Mouse (Mus musculus) liver, embryonic 15.5 days (tissue): ENCODE measurements around the gene Mgmt. TPM values are rescaled to one million over a fixed set of nuclear protein-coding genes. Genes with fewer than 3 reads are reported as not detected.

Source experiments
- ATAC-seq: fragments of 200-750 bp; cut with Nextera tagmentation; 2 replicates; pipeline ENCODE4 v1.8.0; 2017; ENCODE audit warnings: moderate number of reproducible peaks, mild to moderate bottlenecking, moderate library complexity; ENCODE audit not compliant: insufficient read depth
- H3K27ac ChIP-seq: fragments of 300-500 bp; sonication (generic); replicated peaks from 2 replicates; pipeline ENCODE4 v1.5.1; 2015; ENCODE audit warnings: mild to moderate bottlenecking, inconsistent platforms
- H3K27me3 ChIP-seq: fragments of 300-500 bp; sonication (generic); 2 replicates; pipeline ENCODE4 v1.6.1; 2015; ENCODE audit warnings: mild to moderate bottlenecking, inconsistent platforms
- H3K36me3 ChIP-seq: fragments of 300-500 bp; sonication (generic); replicated peaks from 2 replicates; pipeline ENCODE4 v1.6.1; 2015; ENCODE audit warnings: moderate library complexity, mild to moderate bottlenecking, inconsistent platforms
- H3K4me1 ChIP-seq: fragments of 300-500 bp; sonication (generic); replicated peaks from 2 replicates; pipeline ENCODE4 v1.6.1; 2015; ENCODE audit warnings: inconsistent platforms
- H3K4me2 ChIP-seq: fragments of 300-500 bp; sonication (generic); 2 replicates; pipeline ENCODE4 v1.6.1; 2015; ENCODE audit warnings: moderate library complexity, mild to moderate bottlenecking, inconsistent platforms
- H3K4me3 ChIP-seq: fragments of 300-500 bp; sonication (generic); replicated peaks from 2 replicates; pipeline ENCODE4 v1.5.1; 2015; ENCODE audit warnings: mild to moderate bottlenecking, inconsistent platforms
- H3K9ac ChIP-seq: fragments of 300-500 bp; sonication (generic); 2 replicates; pipeline ENCODE4 v1.6.1; 2015; ENCODE audit warnings: moderate library complexity, mild to moderate bottlenecking, inconsistent platforms
- H3K9me3 ChIP-seq: fragments of 300-500 bp; sonication (generic); replicated peaks from 2 replicates; pipeline ENCODE4 v1.6.1; 2016; ENCODE audit warnings: inconsistent platforms
- WGBS: fragments of 180-500 bp; shearing (Covaris S2); methylation state at CpG from one replicate; pipeline ENCODE4 v1.1.7; 2015; ENCODE audit warnings: mixed read lengths; ENCODE audit not compliant: insufficient replicate concordance; 5-methylcytosine and 5-hydroxymethylcytosine counted together
- polyA plus RNA-seq: library from polyadenylated mRNA; unstranded; fragments of >200 nt; fragmentation: Nextera tagmentation; extraction: Ambion mirVana; gene quantifications from 2 replicates; pipeline ENCODE4 v1.2.1, GENCODE M21; 2015

Gene Mgmt
- polyA plus RNA-seq, 1 experiment from 2014 or later, result 3.2 TPM

- Histone ChIP-seq H3K27me3 (no peaks in the 10 kb centered on the region), H3K36me3 (no peaks in the 10 kb centered on the region), H3K27ac (no peak overlapping the region), H3K4me3 (no peak overlapping the region), H3K9me3 (no peaks in the 10 kb centered on the region), H3K4me2 (no peak overlapping the region), H3K4me1 (no peaks in the 10 kb centered on the region), H3K9ac (no peak overlapping the region)
- ATAC-seq, result no peak
- 66% methylated on average over 3 of the region's 3 CpGs for WGBS
Observed at GRCm38 (mm10) chr7:137034986-137035385, 140.6 kb downstream of the Mgmt start.

GRCm38 (mm10) chr7:137035916-137036315 is 141.5 kb downstream of the Mgmt start:
- H3K36me3 ChIP-seq, result no peaks in the 10 kb centered on the region
- ATAC-seq, result no peak
- WGBS, result 39% methylated on average over 5 of the region's 5 CpGs

GRCm38 (mm10) chr7:137037471-137037870 is 143.1 kb downstream of the Mgmt start:
- 64% methylated on average over 4 of the region's 4 CpGs for WGBS

More at GRCm38 (mm10) chr7:137035916-137036315, 141.5 kb downstream of the Mgmt start:
- Histone ChIP-seq H3K4me1 (no peaks in the 10 kb centered on the region), H3K27me3 (no peaks in the 10 kb centered on the region), H3K4me2 (no peak overlapping the region), H3K9me3 (no peaks in the 10 kb centered on the region), H3K9ac (no peak overlapping the region), H3K4me3 (no peak overlapping the region), H3K27ac (no peak overlapping the region)

GRCm38 (mm10) chr7:137037872-137038271 is 143.5 kb downstream of the Mgmt start:
- H3K9me3 ChIP-seq, result no peaks in the 10 kb centered on the region
- no peaks in the 10 kb centered on the region for H3K27me3 ChIP-seq
- no peak overlapping the region for H3K4me3 ChIP-seq
- H3K9ac ChIP-seq, result no peak overlapping the region
- H3K36me3 ChIP-seq, result no peaks in the 10 kb centered on the region
- WGBS, result 53% methylated on average over 5 of the region's 5 CpGs
- H3K27ac ChIP-seq, result no peak overlapping the region
- no peak for ATAC-seq
- no peak overlapping the region for H3K4me2 ChIP-seq
- H3K4me1 ChIP-seq, result no peaks in the 10 kb centered on the region

More at GRCm38 (mm10) chr7:137037471-137037870, 143.1 kb downstream of the Mgmt start:
- no peaks in the 10 kb centered on the region for H3K36me3 ChIP-seq
- H3K9ac ChIP-seq, result no peak overlapping the region
- H3K4me1 ChIP-seq, result no peaks in the 10 kb centered on the region
- H3K27me3 ChIP-seq, result no peaks in the 10 kb centered on the region
- H3K9me3 ChIP-seq, result no peaks in the 10 kb centered on the region
- H3K27ac ChIP-seq, result no peak overlapping the region
- no peak for ATAC-seq
- no peak overlapping the region for H3K4me3 ChIP-seq
- no peak overlapping the region for H3K4me2 ChIP-seq

GRCm38 (mm10) chr7:137038311-137038945 is 144.0 kb downstream of the Mgmt start:
- Histone ChIP-seq H3K4me3 (no peak overlapping the region), H3K9ac (no peak overlapping the region), H3K27ac (no peak overlapping the region), H3K4me2 (no peak overlapping the region), H3K27me3 (no peaks in the 10 kb centered on the region), H3K9me3 (no peaks in the 10 kb centered on the region), H3K4me1 (no peaks in the 10 kb centered on the region), H3K36me3 (no peaks in the 10 kb centered on the region)
- 50% methylated on average over 10 of the region's 10 CpGs for WGBS
- no peak for ATAC-seq

- 57% methylated on average over 7 of the region's 7 CpGs for WGBS
Observed at GRCm38 (mm10) chr7:137038946-137039320, 144.5 kb downstream of the Mgmt start.

GRCm38 (mm10) chr7:137040646-137041045 is 146.2 kb downstream of the Mgmt start:
- H3K9ac ChIP-seq, result no peak overlapping the region
- H3K27ac ChIP-seq, result no peak overlapping the region
- no peak for ATAC-seq
- no peaks in the 10 kb centered on the region for H3K27me3 ChIP-seq
- H3K9me3 ChIP-seq, result no peaks in the 10 kb centered on the region
- WGBS, result 57% methylated on average over 8 of the region's 8 CpGs
- H3K4me1 ChIP-seq, result no peaks in the 10 kb centered on the region
- H3K36me3 ChIP-seq, result no peaks in the 10 kb centered on the region
- no peak overlapping the region for H3K4me3 ChIP-seq
- no peak overlapping the region for H3K4me2 ChIP-seq

More at GRCm38 (mm10) chr7:137038946-137039320, 144.5 kb downstream of the Mgmt start:
- no peak for ATAC-seq
- H3K4me2 ChIP-seq, result no peak overlapping the region
- H3K9ac ChIP-seq, result no peak overlapping the region
- no peaks in the 10 kb centered on the region for H3K36me3 ChIP-seq
- H3K27me3 ChIP-seq, result no peaks in the 10 kb centered on the region
- no peaks in the 10 kb centered on the region for H3K4me1 ChIP-seq
- H3K27ac ChIP-seq, result no peak overlapping the region
- H3K4me3 ChIP-seq, result no peak overlapping the region
- no peaks in the 10 kb centered on the region for H3K9me3 ChIP-seq

- Histone ChIP-seq H3K27ac (no peak overlapping the region), H3K9me3 (no peaks in the 10 kb centered on the region), H3K36me3 (no peaks in the 10 kb centered on the region), H3K4me2 (no peak overlapping the region), H3K4me3 (no peak overlapping the region), H3K27me3 (no peaks in the 10 kb centered on the region), H3K4me1 (no peaks in the 10 kb centered on the region), H3K9ac (no peak overlapping the region)
- ATAC-seq, result no peak
- 67% methylated on average over 4 of the region's 4 CpGs for WGBS
Observed at GRCm38 (mm10) chr7:137046891-137047290, 152.5 kb downstream of the Mgmt start.

- Histone ChIP-seq H3K36me3 (no peaks in the 10 kb centered on the region), H3K4me2 (no peak overlapping the region), H3K4me3 (no peak overlapping the region), H3K4me1 (no peaks in the 10 kb centered on the region), H3K9me3 (no peaks in the 10 kb centered on the region), H3K27ac (no peak overlapping the region), H3K27me3 (no peaks in the 10 kb centered on the region), H3K9ac (no peak overlapping the region)
- WGBS, result 61% methylated on average over 8 of the region's 8 CpGs
- ATAC-seq, result no peak
Observed at GRCm38 (mm10) chr7:137048086-137048922, 153.9 kb downstream of the Mgmt start.

- Histone ChIP-seq H3K27ac (no peak overlapping the region), H3K9me3 (no peaks in the 10 kb centered on the region), H3K4me3 (no peak overlapping the region), H3K4me2 (no peak overlapping the region), H3K27me3 (no peaks in the 10 kb centered on the region), H3K9ac (no peak overlapping the region), H3K4me1 (no peaks in the 10 kb centered on the region), H3K36me3 (no peaks in the 10 kb centered on the region)
- 61% methylated on average over 5 of the region's 5 CpGs for WGBS
- no peak for ATAC-seq
Observed at GRCm38 (mm10) chr7:137054343-137054742, 159.9 kb downstream of the Mgmt start.

GRCm38 (mm10) chr7:137056126-137056525 is 161.7 kb downstream of the Mgmt start:
- H3K9ac ChIP-seq, result no peak overlapping the region
- WGBS, result 56% methylated on average over 5 of the region's 5 CpGs
- no peaks in the 10 kb centered on the region for H3K36me3 ChIP-seq
- no peak overlapping the region for H3K27ac ChIP-seq
- H3K9me3 ChIP-seq, result no peaks in the 10 kb centered on the region
- no peaks in the 10 kb centered on the region for H3K4me1 ChIP-seq
- no peaks in the 10 kb centered on the region for H3K27me3 ChIP-seq
- no peak overlapping the region for H3K4me3 ChIP-seq
- no peak for ATAC-seq
- no peak overlapping the region for H3K4me2 ChIP-seq
